Mouse (Mus musculus) embryonic fibroblast, embryonic 13.5 days (primary cell): ENCODE data around the gene Podn. TPM values are rescaled to one million over a fixed set of nuclear protein-coding genes. Genes with fewer than 3 reads are reported as not detected.

Experiments used
- H3K27ac ChIP-seq: 2 replicates; pipeline ENCODE4 v1.5.1; 2012; ENCODE audit warnings: low read length, control low read depth, inconsistent platforms; ENCODE audit not compliant: insufficient read depth
- H3K4me1 ChIP-seq: 2 replicates; pipeline ENCODE4 v1.6.1; 2011; ENCODE audit warnings: low read length; ENCODE audit not compliant: control insufficient read depth, insufficient read depth
- H3K4me3 ChIP-seq: 2 replicates; pipeline ENCODE4 v1.5.1; 2011; ENCODE audit warnings: mild to moderate bottlenecking, control low read depth, low read length; ENCODE audit not compliant: insufficient read depth
- CTCF ChIP-seq: IDR thresholded peaks from 2 replicates; pipeline ENCODE4 v1.5.1; 2011; ENCODE audit warnings: mild to moderate bottlenecking, control low read depth, low read length, moderate library complexity, borderline replicate concordance; ENCODE audit not compliant: insufficient read depth
- POLR2A ChIP-seq: IDR thresholded peaks from 2 replicates; pipeline ENCODE4 v1.6.1; 2011; ENCODE audit warnings: low read depth, mild to moderate bottlenecking, control low read depth, low read length, moderate library complexity
- polyA plus RNA-seq: library from polyadenylated mRNA; stranded (reverse); fragments of >200 nt; gene quantifications from 2 replicates; pipeline ENCODE4 v1.2.4, GENCODE M21; 2011; ENCODE audit warnings: low read depth; ENCODE audit not compliant: missing spikeins, insufficient read length

The Podn gene
- polyA plus RNA-seq, 1 experiment = 134 TPM

DNA sequence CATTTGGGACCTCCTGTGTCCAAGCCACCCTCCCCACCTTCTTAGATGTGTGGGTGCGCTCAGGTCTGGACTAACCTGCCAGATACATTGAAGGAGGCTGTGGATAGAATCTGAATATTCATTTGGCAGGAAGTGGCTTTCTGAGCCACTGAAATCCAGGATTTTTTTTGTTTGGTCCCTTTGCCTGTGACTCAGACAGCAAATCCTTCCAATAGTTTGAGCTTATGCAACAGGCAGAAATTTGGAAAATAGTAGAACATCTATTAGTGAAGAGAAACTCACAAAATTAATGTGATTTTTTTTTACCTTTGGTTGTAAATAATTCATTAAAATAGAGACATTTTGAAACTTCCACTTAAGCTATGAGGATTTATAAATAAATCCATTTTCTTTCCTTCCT lies 125.1 kb downstream of the Podn start:
- peak overlapping the region; percentile 90 for H3K27ac ChIP-seq
- peaks cover 3% of the 10 kb centered on the region for H3K4me1 ChIP-seq
- TF ChIP-seq POLR2A (no peak), CTCF (no peak)
- no peak overlapping the region for H3K4me3 ChIP-seq

DNA sequence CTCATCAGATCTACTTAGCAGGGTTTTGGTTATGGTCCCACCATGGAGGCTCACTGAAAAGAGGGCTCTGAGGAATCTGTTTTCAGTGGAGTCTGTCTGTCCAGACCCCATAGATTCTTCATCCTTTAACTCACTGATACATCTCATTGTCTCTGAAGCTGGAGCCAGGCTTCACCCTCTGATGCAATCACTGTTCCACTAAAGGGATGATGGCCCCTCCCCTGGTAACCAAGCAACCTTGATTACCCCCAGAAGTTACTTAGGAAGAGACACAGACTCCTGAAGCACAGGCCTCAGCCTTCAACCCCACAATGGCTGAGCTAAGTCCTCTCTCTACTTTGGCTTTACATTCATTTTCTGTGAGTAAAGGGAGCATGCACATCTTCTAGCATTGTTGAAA lies 126.5 kb downstream of the Podn start:
- peaks cover 3% of the 10 kb centered on the region for H3K4me1 ChIP-seq
- no peak overlapping the region for H3K4me3 ChIP-seq
- TF ChIP-seq CTCF (no peak), POLR2A (no peak; the same call in 1 of the 2 replicates)
- peak overlapping the region; percentile 80 for H3K27ac ChIP-seq

DNA sequence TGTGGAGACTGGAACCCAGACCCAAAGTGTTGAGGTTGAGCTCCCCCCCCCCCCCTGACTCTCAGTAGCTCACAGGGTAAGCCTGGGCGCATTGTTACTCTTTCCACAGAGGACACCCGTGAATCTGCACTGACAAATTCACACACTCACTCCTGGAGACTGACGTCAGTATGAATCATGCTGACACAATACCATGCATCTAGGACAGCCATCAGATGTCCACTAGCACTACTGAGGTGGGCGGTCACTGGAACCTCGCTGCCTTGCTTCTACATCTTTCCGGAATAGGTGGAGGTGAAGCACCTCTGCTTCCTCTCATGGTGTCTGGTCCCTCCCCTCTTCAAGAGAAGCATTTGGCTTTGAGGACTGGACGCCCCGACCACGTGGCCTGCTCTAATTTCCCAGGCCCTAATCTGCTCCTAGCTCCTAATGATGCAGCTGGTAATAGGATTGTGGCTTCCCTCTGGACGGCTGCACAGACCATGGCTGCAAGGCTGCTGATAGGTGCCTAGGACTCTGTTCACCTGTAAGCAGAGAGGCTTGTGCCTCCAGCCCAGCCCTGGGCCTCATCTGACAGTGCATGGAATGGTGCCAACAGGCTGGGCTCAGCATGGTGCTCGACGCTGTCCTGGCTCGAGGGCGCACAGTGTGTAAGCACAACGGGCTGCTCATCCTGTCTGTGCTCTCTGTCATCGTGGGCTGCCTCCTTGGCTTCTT lies 128.1 kb downstream of the Podn start, which contains the start of gene Slc1a7:
Slc1a7 (plus strand) TSS at position 367 of the 717 bp plus-strand sequence.
- no peak within 1 kb of the TSS for H3K27ac ChIP-seq
- peaks cover 3% of the 10 kb centered on the region for H3K4me1 ChIP-seq
- TF ChIP-seq POLR2A = no peak
- TF ChIP-seq CTCF = no peak
- H3K4me3 ChIP-seq = no peak within 1 kb of the TSS

DNA sequence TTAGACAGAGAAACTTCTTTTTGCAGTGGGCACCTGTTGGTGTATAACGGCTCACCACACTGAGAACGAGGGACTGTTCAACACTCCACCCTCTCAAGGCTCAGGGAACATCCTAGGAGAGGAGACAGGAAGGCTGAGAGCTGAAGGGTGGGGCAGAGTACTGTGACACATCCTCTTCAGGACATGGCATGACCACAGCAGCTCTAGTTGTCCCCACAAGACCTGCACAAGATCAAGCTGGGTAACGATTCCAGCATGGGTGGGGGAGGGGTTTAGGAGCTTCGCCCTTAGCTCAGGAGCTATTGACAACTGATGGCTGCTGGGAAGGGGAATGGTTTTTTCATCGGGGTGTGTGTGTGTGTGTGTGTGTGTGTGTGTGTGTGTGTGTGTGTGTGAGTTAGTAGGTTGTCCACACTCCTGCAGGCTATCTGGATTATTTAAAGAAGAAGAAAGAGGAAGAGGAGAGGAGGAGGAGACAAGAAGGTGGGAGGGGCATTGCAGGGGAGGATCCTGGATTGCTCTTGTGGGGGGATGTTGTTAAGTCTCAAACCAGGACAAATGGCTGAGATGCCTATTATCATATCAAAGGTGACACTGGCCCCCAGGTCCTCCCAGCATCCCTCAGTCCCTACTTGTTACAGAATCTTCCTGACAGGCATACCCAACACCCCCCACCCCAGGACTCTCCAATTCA lies 129.7 kb downstream of the Podn start:
- no peak overlapping the region for H3K4me3 ChIP-seq
- TF ChIP-seq POLR2A = no peak
- no peak for TF ChIP-seq CTCF
- peaks cover 8% of the 10 kb centered on the region for H3K4me1 ChIP-seq
- no peak overlapping the region for H3K27ac ChIP-seq

Other genes with a start within 250 kb of the Podn start
- gene Magoh, start 216.7 kb downstream of the Podn start, polyA plus RNA-seq = 90.8 and 121 TPM in 2 replicates
- 58.2 and 67.6 TPM in 2 replicates for gene 0610037L13Rik, start 206.6 kb downstream of the Podn start, polyA plus RNA-seq
- gene Cpt2, start 172.8 kb downstream of the Podn start, polyA plus RNA-seq = 37.1 and 51.8 TPM in 2 replicates
- gene Slc1a7, start 128.1 kb downstream of the Podn start, polyA plus RNA-seq = not detected in 2 replicates
- gene Scp2, start 48.6 kb upstream of the Podn start, polyA plus RNA-seq = 104 and 118 TPM in 2 replicates
- 28.0 and 36.6 TPM in 2 replicates for gene Echdc2, start 69.0 kb upstream of the Podn start, polyA plus RNA-seq
- 0.35 TPM in 2 replicates for gene Zyg11a, start 121.6 kb upstream of the Podn start, polyA plus RNA-seq
- 31.8 and 40.7 TPM in 2 replicates for gene Zyg11b, start 204.7 kb upstream of the Podn start, polyA plus RNA-seq
- gene Coa7, start 231.7 kb upstream of the Podn start, polyA plus RNA-seq = 19.5 and 24.2 TPM in 2 replicates